Mouse (Mus musculus): Measurements from ENCODE around the gene Pigt. TPM values are rescaled to one million over a fixed set of nuclear protein-coding genes. Genes with fewer than 3 reads are reported as not detected.

Pigt gene
- polyA plus RNA-seq, 1 experiment from 2014 or later, result 88.8 TPM

GRCm38 (mm10) chr2:164528557-164528956, 31.2 kb downstream of the Pigt start:
- no peak overlapping the region for H3K4me2 ChIP-seq
- no peak overlapping the region for H3K27ac ChIP-seq (replicated peaks)
- no peaks in the 10 kb centered on the region for H3K36me3 ChIP-seq
- no peak overlapping the region for H3K4me3 ChIP-seq (replicated peaks)
- 0 out of 2 replicates have a peak, but pooled peaks cover 3% of the 10 kb centered on the region for H3K27me3 ChIP-seq (replicated peaks)
- no peak for ATAC-seq (ENCODE audit: low FRiP score)
- no peaks in the 10 kb centered on the region for H3K4me1 ChIP-seq
- H3K9me3 ChIP-seq (replicated peaks), result no peaks in the 10 kb centered on the region; the same call in 1 of the 2 replicates
- WGBS, result 75% methylated on average over 5 of the region's 5 CpGs
- H3K9ac ChIP-seq (replicated peaks), result no peak overlapping the region

DNA sequence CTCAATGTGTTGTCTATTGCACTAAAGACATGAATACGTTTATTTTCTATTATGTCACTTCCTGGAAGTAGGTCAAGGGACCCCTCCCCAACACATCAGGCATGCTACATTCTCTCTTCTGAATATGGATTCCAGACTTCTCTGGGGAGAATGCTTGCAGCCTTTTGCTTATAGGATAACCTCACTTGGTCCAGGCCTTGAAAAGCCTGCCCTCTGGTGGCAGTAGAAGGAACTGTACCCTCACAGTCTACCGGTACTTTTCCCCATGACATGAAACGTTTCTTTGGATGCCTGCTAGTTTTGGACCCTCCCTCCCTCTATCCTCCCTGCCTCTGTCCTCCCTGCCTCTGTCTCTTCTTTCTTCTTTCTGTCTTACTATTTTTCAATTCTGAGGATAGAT, 33.8 kb downstream of the Pigt start:
- no peak overlapping the region for H3K27ac ChIP-seq (replicated peaks)
- no peaks in the 10 kb centered on the region; the same call in 1 of the 2 replicates for H3K9me3 ChIP-seq (replicated peaks)
- 2% methylated on average over 3 of the region's 3 CpGs for WGBS
- ATAC-seq (ENCODE audit: low FRiP score), result no peak
- H3K4me2 ChIP-seq, result no peak overlapping the region
- H3K4me3 ChIP-seq (replicated peaks), result no peak overlapping the region
- H3K4me1 ChIP-seq, result no peaks in the 10 kb centered on the region
- no peak overlapping the region for H3K9ac ChIP-seq (replicated peaks)
- H3K36me3 ChIP-seq, result no peaks in the 10 kb centered on the region
- H3K27me3 ChIP-seq (replicated peaks), result 0 out of 2 replicates have a peak, but pooled peaks cover 3% of the 10 kb centered on the region

DNA sequence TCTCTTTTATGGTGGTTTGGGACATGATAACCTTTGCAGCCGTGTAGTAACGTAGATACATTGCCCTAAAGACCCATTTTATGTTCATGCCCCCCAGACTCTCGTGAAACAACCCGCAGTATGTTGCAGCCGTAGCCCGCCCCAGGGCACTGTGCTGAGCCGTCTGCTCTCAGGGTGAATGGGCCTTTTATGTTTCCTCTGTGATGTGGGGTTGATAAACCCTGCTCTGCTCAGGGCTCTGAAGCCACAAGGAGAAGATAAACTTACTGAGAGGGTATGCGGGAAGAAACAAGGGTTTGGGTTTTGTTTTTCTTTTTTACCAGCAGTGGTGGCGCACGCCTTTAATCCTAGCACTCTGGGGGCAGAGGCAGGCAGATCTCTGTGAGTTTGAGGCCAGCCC, 37.0 kb downstream of the Pigt start:
- Histone ChIP-seq H3K4me1 (no peaks in the 10 kb centered on the region), H3K27ac (replicated peaks) (no peak overlapping the region), H3K9me3 (replicated peaks) (no peaks in the 10 kb centered on the region), H3K4me2 (no peak overlapping the region), H3K9ac (replicated peaks) (no peak overlapping the region), H3K4me3 (replicated peaks) (no peak overlapping the region), H3K27me3 (replicated peaks) (0 out of 2 replicates have a peak, but pooled peaks cover 3% of the 10 kb centered on the region), H3K36me3 (no peaks in the 10 kb centered on the region)
- 67% methylated on average over 10 of the region's 10 CpGs for WGBS
- no peak for ATAC-seq (ENCODE audit: low FRiP score)

DNA sequence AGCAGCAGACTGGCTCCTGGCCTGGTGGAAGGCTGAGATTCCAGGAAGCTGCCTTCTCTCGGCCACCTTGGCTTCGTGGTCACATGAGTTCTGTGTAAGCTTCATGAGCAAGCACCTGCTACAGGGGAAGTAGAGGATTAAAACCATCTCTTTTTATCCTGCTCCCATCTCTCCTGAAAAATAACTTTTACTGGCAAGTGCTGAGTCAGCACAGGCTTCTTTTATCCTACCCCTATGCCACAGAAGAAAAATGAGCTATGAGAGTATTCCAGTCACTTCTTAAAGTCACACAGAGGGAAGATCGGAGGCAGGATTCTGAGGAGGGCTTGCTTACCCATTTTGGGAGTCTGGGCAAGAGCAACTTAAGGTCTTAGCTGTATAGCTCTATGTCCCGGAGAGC, 39.7 kb downstream of the Pigt start:
- no peaks in the 10 kb centered on the region for H3K36me3 ChIP-seq
- WGBS, result 78% methylated on average over 4 of the region's 4 CpGs
- no peaks in the 10 kb centered on the region for H3K4me1 ChIP-seq
- H3K9me3 ChIP-seq (replicated peaks), result no peaks in the 10 kb centered on the region
- ATAC-seq (ENCODE audit: low FRiP score), result no peak
- H3K4me2 ChIP-seq, result no peak overlapping the region
- H3K9ac ChIP-seq (replicated peaks), result no peak overlapping the region
- H3K27me3 ChIP-seq (replicated peaks), result 0 out of 2 replicates have a peak, but pooled peaks cover 1% of the 10 kb centered on the region
- H3K4me3 ChIP-seq (replicated peaks), result no peak overlapping the region
- no peak overlapping the region for H3K27ac ChIP-seq (replicated peaks)

DNA sequence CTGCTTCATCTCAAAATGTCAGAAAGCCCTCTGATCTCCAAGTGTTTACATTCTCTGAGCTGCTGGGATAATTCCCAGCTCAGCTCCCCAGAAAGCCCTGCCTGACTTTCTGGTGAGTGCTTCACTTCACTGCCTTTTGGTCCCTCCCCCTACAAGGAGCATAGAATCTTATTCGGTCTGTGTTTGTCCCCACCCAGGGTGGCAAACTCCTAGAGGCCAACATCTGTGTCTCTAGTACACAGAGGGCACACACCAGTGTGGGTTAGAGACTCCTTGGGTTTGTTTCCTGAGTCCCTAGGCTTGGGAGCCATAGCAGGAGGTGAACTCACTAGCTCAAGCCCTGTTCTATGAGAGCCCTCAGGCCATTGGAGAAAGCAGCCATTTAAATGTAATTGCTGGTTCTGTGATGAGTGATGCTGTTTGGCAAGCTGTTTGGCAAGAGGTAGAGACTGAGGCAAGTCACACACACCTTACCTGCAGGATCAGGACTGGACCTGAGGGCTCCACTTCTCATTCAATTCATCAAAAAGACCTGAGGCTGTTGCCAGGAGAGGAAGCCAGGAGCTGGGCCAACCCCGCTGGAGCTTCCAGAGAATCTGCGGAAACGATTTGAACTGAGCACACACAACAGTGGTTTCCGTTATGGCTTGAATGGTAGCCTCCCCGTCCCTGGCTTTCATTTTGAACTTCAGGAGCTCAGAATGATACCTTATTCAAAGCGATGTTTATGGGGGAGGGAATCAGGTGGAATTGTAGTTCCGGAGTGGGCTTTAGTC, 43.5 kb downstream of the Pigt start:
- ATAC-seq (ENCODE audit: low FRiP score), result no peak
- no peaks in the 10 kb centered on the region for H3K36me3 ChIP-seq
- no peak overlapping the region for H3K27ac ChIP-seq (replicated peaks)
- no peak overlapping the region for H3K4me2 ChIP-seq
- H3K4me1 ChIP-seq, result no peaks in the 10 kb centered on the region
- H3K9ac ChIP-seq (replicated peaks), result no peak overlapping the region
- H3K4me3 ChIP-seq (replicated peaks), result no peak overlapping the region
- 49% methylated on average over 8 of the region's 8 CpGs for WGBS
- H3K9me3 ChIP-seq (replicated peaks), result no peaks in the 10 kb centered on the region
- no peaks in the 10 kb centered on the region for H3K27me3 ChIP-seq (replicated peaks)

GRCm38 (mm10) chr2:164542132-164542531, 44.8 kb downstream of the Pigt start:
- Histone ChIP-seq H3K4me3 (replicated peaks) (no peak overlapping the region), H3K36me3 (no peaks in the 10 kb centered on the region), H3K27ac (replicated peaks) (no peak overlapping the region), H3K27me3 (replicated peaks) (no peaks in the 10 kb centered on the region), H3K4me1 (no peaks in the 10 kb centered on the region), H3K9ac (replicated peaks) (no peak overlapping the region), H3K4me2 (no peak overlapping the region), H3K9me3 (replicated peaks) (no peaks in the 10 kb centered on the region)
- 86% methylated on average over 5 of the region's 5 CpGs for WGBS
- no peak for ATAC-seq (ENCODE audit: low FRiP score)

GRCm38 (mm10) chr2:164542598-164542997, 45.3 kb downstream of the Pigt start:
- Histone ChIP-seq H3K9me3 (replicated peaks) (no peaks in the 10 kb centered on the region), H3K4me1 (no peaks in the 10 kb centered on the region), H3K27ac (replicated peaks) (no peak overlapping the region), H3K4me3 (replicated peaks) (no peak overlapping the region), H3K36me3 (no peaks in the 10 kb centered on the region), H3K4me2 (no peak overlapping the region), H3K9ac (replicated peaks) (no peak overlapping the region), H3K27me3 (replicated peaks) (no peaks in the 10 kb centered on the region)
- no peak for ATAC-seq (ENCODE audit: low FRiP score)
- WGBS, result 90% methylated on average over 7 of the region's 7 CpGs

DNA sequence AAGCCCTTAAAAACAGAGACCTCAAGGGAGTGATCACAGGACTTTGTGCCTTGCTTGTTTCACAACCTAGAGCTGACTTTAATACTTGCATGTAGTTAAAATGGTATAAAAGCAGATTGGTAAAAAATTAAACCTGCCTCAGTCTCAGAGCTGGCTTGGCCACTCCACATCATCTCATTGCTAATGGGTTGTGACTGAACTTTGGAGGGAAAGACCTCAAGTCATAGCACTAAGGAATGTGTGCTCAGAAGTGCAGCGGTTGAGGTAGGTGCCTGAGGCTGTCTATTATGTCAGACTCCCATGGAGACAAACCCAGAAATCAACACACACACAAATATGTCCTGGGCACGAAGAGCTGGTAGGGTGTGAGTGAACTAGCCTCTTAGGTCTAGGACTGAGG, 46.4 kb downstream of the Pigt start:
- no peak for ATAC-seq (ENCODE audit: low FRiP score)
- Histone ChIP-seq H3K4me3 (replicated peaks) (no peak overlapping the region), H3K36me3 (no peaks in the 10 kb centered on the region), H3K4me1 (no peaks in the 10 kb centered on the region), H3K4me2 (no peak overlapping the region), H3K27ac (replicated peaks) (no peak overlapping the region), H3K9me3 (replicated peaks) (no peaks in the 10 kb centered on the region), H3K27me3 (replicated peaks) (no peaks in the 10 kb centered on the region), H3K9ac (replicated peaks) (no peak overlapping the region)
- WGBS, result 75% methylated on average over 2 of the region's 2 CpGs

- H3K27me3 ChIP-seq (replicated peaks), result no peaks in the 10 kb centered on the region
- H3K4me2 ChIP-seq, result no peak overlapping the region
- H3K4me1 ChIP-seq, result no peaks in the 10 kb centered on the region
- no peaks in the 10 kb centered on the region for H3K36me3 ChIP-seq
- H3K9ac ChIP-seq (replicated peaks), result no peak overlapping the region
- no peak overlapping the region for H3K27ac ChIP-seq (replicated peaks)
- H3K4me3 ChIP-seq (replicated peaks), result no peak overlapping the region
- no peak for ATAC-seq (ENCODE audit: low FRiP score)
- 54% methylated on average over 5 of the region's 5 CpGs for WGBS
- no peaks in the 10 kb centered on the region for H3K9me3 ChIP-seq (replicated peaks)
These were observed 47.3 kb downstream of the Pigt start for GRCm38 (mm10) chr2:164544454-164545097.

DNA sequence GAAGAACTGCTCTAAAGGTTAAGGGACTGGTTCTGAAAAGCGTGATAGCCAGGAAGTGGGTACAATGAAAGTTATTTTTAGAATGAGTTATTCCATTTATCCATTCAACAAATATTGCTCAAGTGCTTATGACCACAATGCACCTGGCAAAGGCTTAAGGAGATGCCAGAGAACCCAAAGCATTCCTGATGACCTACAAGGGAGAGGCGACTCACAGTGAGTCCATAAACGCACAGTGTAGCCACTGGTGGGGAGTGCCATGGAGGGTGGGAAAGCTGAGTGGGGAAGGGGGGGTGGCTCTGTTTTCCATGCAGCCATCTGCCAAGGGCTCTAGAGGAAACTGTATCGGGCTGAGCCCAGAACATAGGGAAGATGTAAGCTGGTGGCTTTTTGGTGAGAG, 52.0 kb downstream of the Pigt start:
- H3K9ac ChIP-seq (replicated peaks), result no peak overlapping the region
- no peaks in the 10 kb centered on the region for H3K9me3 ChIP-seq (replicated peaks)
- H3K4me3 ChIP-seq (replicated peaks), result no peak overlapping the region
- no peak overlapping the region for H3K27ac ChIP-seq (replicated peaks)
- H3K27me3 ChIP-seq (replicated peaks), result no peaks in the 10 kb centered on the region
- ATAC-seq (ENCODE audit: low FRiP score), result no peak
- H3K4me2 ChIP-seq, result no peak overlapping the region
- WGBS, result 52% methylated on average over 4 of the region's 4 CpGs
- no peaks in the 10 kb centered on the region for H3K36me3 ChIP-seq
- no peaks in the 10 kb centered on the region for H3K4me1 ChIP-seq

- Histone ChIP-seq H3K9me3 (replicated peaks) (no peaks in the 10 kb centered on the region), H3K36me3 (no peaks in the 10 kb centered on the region), H3K27ac (replicated peaks) (no peak overlapping the region), H3K9ac (replicated peaks) (no peak overlapping the region), H3K4me2 (no peak overlapping the region), H3K27me3 (replicated peaks) (no peaks in the 10 kb centered on the region), H3K4me3 (replicated peaks) (no peak overlapping the region), H3K4me1 (no peaks in the 10 kb centered on the region)
- no peak for ATAC-seq (ENCODE audit: low FRiP score)
- 30% methylated on average over 10 of the region's 10 CpGs for WGBS
These were observed 52.9 kb downstream of the Pigt start for GRCm38 (mm10) chr2:164549963-164550894.
